Mouse (Mus musculus) midbrain, embryonic 16.5 days (tissue): ENCODE data around the gene Ccdc194. TPM values are rescaled to one million over a fixed set of nuclear protein-coding genes. Genes with fewer than 3 reads are reported as not detected.

ENCODE experiments used
- ATAC-seq: fragments of 200-750 bp; cut with Nextera tagmentation; 2 replicates; pipeline ENCODE4 v1.8.0; 2017; ENCODE audit warnings: moderate TSS enrichment
- H3K27ac ChIP-seq: fragments of 300-500 bp; sonication (generic); 2 replicates; pipeline ENCODE4 v1.5.1; 2014; ENCODE audit warnings: mild to moderate bottlenecking, low read length, mixed read lengths
- H3K27me3 ChIP-seq: fragments of 300-500 bp; sonication (generic); 2 replicates; pipeline ENCODE4 v1.6.1; 2014; ENCODE audit warnings: low read depth, low read length, mixed read lengths; ENCODE audit not compliant: control insufficient read depth, insufficient read depth
- H3K36me3 ChIP-seq: fragments of 300-500 bp; sonication (generic); 2 replicates; pipeline ENCODE4 v1.6.1; 2014; ENCODE audit warnings: mild to moderate bottlenecking, low read length, moderate library complexity, mixed read lengths; ENCODE audit not compliant: control insufficient read depth, insufficient read depth
- H3K4me1 ChIP-seq: fragments of 300-500 bp; sonication (generic); 2 replicates; pipeline ENCODE4 v1.6.1; 2014; ENCODE audit warnings: mild to moderate bottlenecking, low read length, mixed read lengths; ENCODE audit not compliant: control insufficient read depth, insufficient read depth
- H3K4me2 ChIP-seq: fragments of 300-500 bp; sonication (generic); 2 replicates; pipeline ENCODE4 v1.6.1; 2014; ENCODE audit warnings: mild to moderate bottlenecking, low read length, mixed read lengths
- H3K4me3 ChIP-seq: fragments of 300-500 bp; sonication (generic); 2 replicates; pipeline ENCODE4 v1.5.1; 2014; ENCODE audit warnings: low read depth, mild to moderate bottlenecking, low read length, moderate library complexity, mixed read lengths
- H3K9ac ChIP-seq: fragments of 300-500 bp; sonication (generic); 2 replicates; pipeline ENCODE4 v1.6.1; 2014; ENCODE audit warnings: low read depth, low read length, mixed read lengths
- H3K9me3 ChIP-seq: fragments of 300-500 bp; sonication (generic); replicated peaks from 2 replicates; pipeline ENCODE4 v1.6.1; 2014; ENCODE audit warnings: mild to moderate bottlenecking, low read length, mixed read lengths; ENCODE audit not compliant: control insufficient read depth, poor library complexity, severe bottlenecking
- WGBS: fragments of 180-500 bp; shearing (Covaris S2); extraction: QIAGEN DNeasy Blood & Tissue Kit; methylation state at CpG from one replicate; pipeline ENCODE4 v1.1.7; 2014; 5-methylcytosine and 5-hydroxymethylcytosine counted together
- polyA plus RNA-seq: library from polyadenylated mRNA; unstranded; fragments of >200 nt; fragmentation: Nextera tagmentation; extraction: Ambion mirVana; gene quantifications from 2 replicates; pipeline ENCODE4 v1.2.1, GENCODE M21; 2015

Gene Ccdc194
- polyA plus RNA-seq, 1 experiment from 2014 or later = not detected

GRCm38 (mm10) chr8:71507589-71508104 lies 17.9 kb downstream of the Ccdc194 start:
- Histone ChIP-seq H3K4me3 (peak overlapping the region; percentile 45), H3K36me3 (no peaks in the 10 kb centered on the region), H3K9ac (peak overlapping the region; percentile 66), H3K4me2 (peak overlapping the region; percentile 79), H3K9me3 (no peaks in the 10 kb centered on the region), H3K4me1 (peaks cover 3% of the 10 kb centered on the region; the same call in 1 of the 2 replicates), H3K27me3 (peaks cover 55% of the 10 kb centered on the region), H3K27ac (no peak overlapping the region)
- ATAC-seq = peak; percentile 79
- under 1% methylated on average over 61 of the region's 61 CpGs for WGBS

- 80% methylated on average over 4 of the region's 4 CpGs for WGBS
- H3K27ac ChIP-seq = no peak overlapping the region
- H3K4me2 ChIP-seq = no peak overlapping the region
- no peak overlapping the region for H3K4me3 ChIP-seq
- H3K36me3 ChIP-seq = no peaks in the 10 kb centered on the region
- peaks cover 3% of the 10 kb centered on the region; the same call in 1 of the 2 replicates for H3K4me1 ChIP-seq
- ATAC-seq = no peak
- H3K27me3 ChIP-seq = peaks cover 47% of the 10 kb centered on the region
- H3K9me3 ChIP-seq = no peaks in the 10 kb centered on the region
- H3K9ac ChIP-seq = no peak overlapping the region
Observed at GRCm38 (mm10) chr8:71505979-71506378, 19.5 kb downstream of the Ccdc194 start.

- Histone ChIP-seq H3K9ac (no peak overlapping the region), H3K4me3 (no peak overlapping the region), H3K9me3 (no peaks in the 10 kb centered on the region), H3K4me1 (peaks cover 3% of the 10 kb centered on the region; the same call in 1 of the 2 replicates), H3K36me3 (no peaks in the 10 kb centered on the region), H3K4me2 (no peak overlapping the region), H3K27ac (no peak overlapping the region), H3K27me3 (peaks cover 44% of the 10 kb centered on the region)
- ATAC-seq = no peak
- WGBS = 91% methylated on average over 4 of the region's 4 CpGs
Observed at GRCm38 (mm10) chr8:71505326-71505725, 20.2 kb downstream of the Ccdc194 start.

GRCm38 (mm10) chr8:71504349-71504748 lies 21.2 kb downstream of the Ccdc194 start:
- Histone ChIP-seq H3K9ac (no peak overlapping the region), H3K27me3 (peaks cover 38% of the 10 kb centered on the region), H3K36me3 (no peaks in the 10 kb centered on the region), H3K4me3 (no peak overlapping the region), H3K27ac (no peak overlapping the region), H3K9me3 (no peaks in the 10 kb centered on the region), H3K4me1 (peaks cover 3% of the 10 kb centered on the region; the same call in 1 of the 2 replicates), H3K4me2 (no peak overlapping the region)
- 94% methylated on average over 4 of the region's 4 CpGs for WGBS
- no peak for ATAC-seq

- no peaks in the 10 kb centered on the region for H3K9me3 ChIP-seq
- H3K36me3 ChIP-seq = no peaks in the 10 kb centered on the region
- no peak overlapping the region for H3K4me3 ChIP-seq
- whole genome bisulfite sequencing = 48% methylated on average over 16 of the region's 16 CpGs
- H3K9ac ChIP-seq = no peak overlapping the region
- no peak overlapping the region for H3K27ac ChIP-seq
- no peaks in the 10 kb centered on the region; the same call in 1 of the 2 replicates for H3K4me1 ChIP-seq
- ATAC-seq = no peak
- H3K27me3 ChIP-seq = no peaks in the 10 kb centered on the region
- no peak overlapping the region for H3K4me2 ChIP-seq
Observed at GRCm38 (mm10) chr8:71498816-71499690, 26.5 kb downstream of the Ccdc194 start.

- H3K4me3 ChIP-seq = no peak overlapping the region
- H3K4me1 ChIP-seq = no peaks in the 10 kb centered on the region; the same call in 1 of the 2 replicates
- H3K36me3 ChIP-seq = no peaks in the 10 kb centered on the region
- no peak for ATAC-seq
- H3K4me2 ChIP-seq = no peak overlapping the region
- H3K27ac ChIP-seq = no peak overlapping the region
- no peak overlapping the region for H3K9ac ChIP-seq
- H3K27me3 ChIP-seq = no peaks in the 10 kb centered on the region
- H3K9me3 ChIP-seq = no peaks in the 10 kb centered on the region
- 26% methylated on average over 15 of the region's 15 CpGs for whole genome bisulfite sequencing
Observed at GRCm38 (mm10) chr8:71497881-71498501, 27.5 kb downstream of the Ccdc194 start.

- ATAC-seq = no peak
- Histone ChIP-seq H3K9ac (no peak overlapping the region), H3K4me3 (no peak overlapping the region), H3K4me2 (no peak overlapping the region), H3K27ac (no peak overlapping the region), H3K36me3 (peaks cover 7% of the 10 kb centered on the region), H3K9me3 (no peaks in the 10 kb centered on the region), H3K4me1 (no peaks in the 10 kb centered on the region; the same call in 1 of the 2 replicates), H3K27me3 (no peaks in the 10 kb centered on the region)
- WGBS = 96% methylated on average over 1 of the region's 1 CpGs
Observed at GRCm38 (mm10) chr8:71497077-71497645, 28.4 kb downstream of the Ccdc194 start.

GRCm38 (mm10) chr8:71496481-71496880 lies 29.0 kb downstream of the Ccdc194 start:
- H3K4me2 ChIP-seq = no peak overlapping the region
- no peak overlapping the region for H3K27ac ChIP-seq
- no peak overlapping the region for H3K4me3 ChIP-seq
- peaks cover 12% of the 10 kb centered on the region for H3K36me3 ChIP-seq
- H3K27me3 ChIP-seq = no peaks in the 10 kb centered on the region
- no peak overlapping the region for H3K9ac ChIP-seq
- no peaks in the 10 kb centered on the region; the same call in 1 of the 2 replicates for H3K4me1 ChIP-seq
- WGBS = 53% methylated on average over 11 of the region's 11 CpGs
- no peak for ATAC-seq
- H3K9me3 ChIP-seq = no peaks in the 10 kb centered on the region
